Mouse (Mus musculus): ENCODE results near the gene Pitx1. TPM values are rescaled to one million over a fixed set of nuclear protein-coding genes. Genes with fewer than 3 reads are reported as not detected.

Gene Pitx1
- total RNA-seq (2014; rRNA removed; ENCODE audit: low replicate concordance) (1.0 TPM in 1 of 2 replicates, not detected in the other), polyA plus RNA-seq (2015; fragmentation: Nextera tagmentation; extraction: Ambion mirVana) (not detected in 2 replicates)

DNA sequence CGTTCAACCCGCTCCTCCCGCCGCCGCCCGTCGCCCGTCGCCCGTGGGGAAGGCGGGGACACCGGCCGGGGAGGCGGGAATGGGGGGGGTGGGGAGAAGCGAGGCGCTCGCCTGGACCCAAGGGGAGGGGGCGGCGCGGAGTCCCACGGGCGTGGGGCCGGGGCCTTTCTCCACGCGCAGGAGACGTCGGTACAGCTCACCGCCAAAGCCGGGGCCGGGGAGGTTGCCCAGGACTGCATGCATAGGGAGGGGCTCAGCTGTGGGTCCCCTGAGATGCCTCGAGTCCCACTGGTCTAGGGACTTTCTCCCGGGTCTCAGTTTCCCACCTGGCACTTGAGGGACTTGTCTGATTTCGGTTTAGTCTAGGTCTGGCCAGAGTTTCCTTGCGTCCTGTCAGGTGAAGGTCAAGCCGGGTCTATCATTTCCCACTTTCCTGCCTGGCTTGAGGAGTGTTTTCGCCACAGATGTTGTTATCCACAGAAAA, at the start of gene Pitx1:
TSS of gene Pitx1 (minus strand) at position 51 of the 484 bp plus-strand sequence.
- Histone ChIP-seq H3K4me3 (ENCODE audit: low read depth, low read length) (no peak within 1 kb of the TSS; the same call in 1 of the 2 replicates), H3K4me2 (ENCODE audit: low read depth, low read length) (no peak within 1 kb of the TSS)

DNA sequence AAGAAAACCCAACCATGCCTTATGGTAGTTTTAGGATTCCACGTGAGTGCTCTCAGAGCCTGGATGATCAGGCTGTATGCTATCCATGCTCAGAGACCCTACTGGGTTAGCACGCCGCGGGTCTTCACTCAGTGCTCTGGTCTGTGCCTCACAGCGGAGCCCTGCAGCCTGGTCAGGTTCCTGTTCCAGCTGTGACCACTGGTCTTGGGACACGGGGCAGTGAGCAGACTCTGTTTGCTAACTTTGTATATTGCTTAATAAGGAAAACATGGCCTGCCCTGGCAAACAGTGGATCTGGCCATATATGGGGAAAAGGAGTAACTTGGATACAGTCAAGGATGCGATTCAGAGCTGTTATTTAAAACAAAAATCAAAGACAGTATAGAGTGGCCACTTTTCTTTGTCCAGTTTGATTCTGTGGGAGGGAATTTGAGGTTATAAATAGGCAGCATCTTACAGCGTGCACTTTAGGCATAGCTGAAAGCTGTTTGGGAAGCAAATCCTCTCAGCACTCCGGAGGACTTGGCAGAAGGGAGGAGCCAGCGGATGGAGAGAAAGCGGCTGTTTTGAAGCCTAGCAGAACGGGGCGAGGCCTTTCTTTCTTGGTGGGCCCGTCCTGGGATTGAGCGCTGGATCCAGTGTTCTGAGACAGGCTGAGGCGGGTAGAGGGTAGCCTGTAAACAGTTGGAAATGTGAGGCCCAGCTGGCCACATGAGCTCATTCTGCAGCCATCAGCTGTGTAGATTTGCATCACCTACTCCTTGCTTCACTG, 45.6 kb upstream of the Pitx1 start:
- no peak overlapping the region for H3K4me2 ChIP-seq (ENCODE audit: low read depth, low read length)
- H3K27me3 ChIP-seq (ENCODE audit: control insufficient read depth, insufficient read depth, low read length): no peaks in the 10 kb centered on the region
- no peaks in the 10 kb centered on the region for H3K4me1 ChIP-seq (ENCODE audit: control insufficient read depth, insufficient read depth)
- H3K27ac ChIP-seq (ENCODE audit: low read depth): no peak overlapping the region
- no peak for TF ChIP-seq EP300 (IDR thresholded peaks at IDR 0.05; ENCODE audit: low read depth)
- TF ChIP-seq CTCF (IDR thresholded peaks at IDR 0.05; ENCODE audit: low read depth): no peak
- no peak overlapping the region for H3K4me3 ChIP-seq (ENCODE audit: low read depth, low read length)
- ATAC-seq (ENCODE audit: insufficient read depth, low read depth) (no peak; the same call in 1 of the 2 replicates), DNase-seq (ENCODE audit: low spot score) (no peak)
- no peaks in the 10 kb centered on the region for H3K36me3 ChIP-seq (replicated peaks; ENCODE audit: control insufficient read depth, insufficient read depth, low read length)
- no peak overlapping the region for H3K9ac ChIP-seq (replicated peaks; ENCODE audit: low read depth, low read length)
- WGBS: 46% methylated on average over 16 of the region's 16 CpGs
- no peaks in the 10 kb centered on the region for H3K9me3 ChIP-seq (replicated peaks; ENCODE audit: control insufficient read depth, low read length)

More for the DNA sequence above, at the start of gene Pitx1:
- Histone ChIP-seq H3K27me3 (ENCODE audit: control insufficient read depth, insufficient read depth, low read length) (peaks cover 100% of the 10 kb centered on the region), H3K27ac (ENCODE audit: low read depth) (no peak within 1 kb of the TSS), H3K9ac (replicated peaks; ENCODE audit: low read depth, low read length) (no peak within 1 kb of the TSS), H3K36me3 (replicated peaks; ENCODE audit: control insufficient read depth, insufficient read depth, low read length) (no peaks in the 10 kb centered on the region), H3K4me1 (ENCODE audit: control insufficient read depth, insufficient read depth) (no peaks in the 10 kb centered on the region), H3K9me3 (replicated peaks; ENCODE audit: control insufficient read depth, low read length) (no peaks in the 10 kb centered on the region)
- WGBS: 3% methylated on average over 24 of the region's 36 CpGs
- ATAC-seq (ENCODE audit: insufficient read depth, low read depth) (no peak), DNase-seq (ENCODE audit: low spot score) (no peak)
- TF ChIP-seq EP300 (IDR thresholded peaks at IDR 0.05; ENCODE audit: low read depth) (no peak), CTCF (IDR thresholded peaks at IDR 0.05; ENCODE audit: low read depth) (no peak)

DNA sequence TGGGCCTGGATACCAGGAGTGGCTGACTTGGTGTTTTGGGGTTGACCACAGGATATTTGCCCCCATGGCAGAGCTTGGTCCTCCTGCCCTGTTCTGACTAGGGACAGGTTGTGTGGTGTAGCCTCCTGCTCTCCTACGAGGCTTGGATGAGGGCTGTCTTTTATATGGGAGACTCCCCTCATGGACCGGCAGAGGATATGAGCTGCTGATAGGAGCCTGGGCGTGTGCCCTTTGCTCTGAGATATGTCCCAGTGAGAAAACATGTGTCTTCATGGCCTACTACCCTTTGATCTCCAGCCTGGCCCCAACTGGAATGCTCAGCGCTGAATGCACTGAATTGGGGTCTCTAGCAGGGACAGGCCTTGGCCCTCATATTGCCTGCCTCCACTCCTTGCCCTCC, 42.4 kb upstream of the Pitx1 start:
- no peak for ATAC-seq (ENCODE audit: insufficient read depth, low read depth)
- Histone ChIP-seq H3K27ac (ENCODE audit: low read depth) (no peak overlapping the region), H3K9ac (replicated peaks; ENCODE audit: low read depth, low read length) (no peak overlapping the region), H3K27me3 (ENCODE audit: control insufficient read depth, insufficient read depth, low read length) (no peaks in the 10 kb centered on the region), H3K4me3 (ENCODE audit: low read depth, low read length) (no peak overlapping the region), H3K9me3 (replicated peaks; ENCODE audit: control insufficient read depth, low read length) (no peaks in the 10 kb centered on the region), H3K36me3 (replicated peaks; ENCODE audit: control insufficient read depth, insufficient read depth, low read length) (no peaks in the 10 kb centered on the region), H3K4me2 (ENCODE audit: low read depth, low read length) (no peak overlapping the region), H3K4me1 (ENCODE audit: control insufficient read depth, insufficient read depth) (no peaks in the 10 kb centered on the region)
- WGBS: 53% methylated on average over 4 of the region's 4 CpGs
- TF ChIP-seq EP300 (IDR thresholded peaks at IDR 0.05; ENCODE audit: low read depth) (no peak), CTCF (IDR thresholded peaks at IDR 0.05; ENCODE audit: low read depth) (no peak)
- DNase-seq (ENCODE audit: low spot score): no peak

GRCm38 (mm10) chr13:55871410-55871809, 35.4 kb upstream of the Pitx1 start:
- no peaks in the 10 kb centered on the region; the same call in 1 of the 2 replicates for H3K9me3 ChIP-seq (replicated peaks; ENCODE audit: control insufficient read depth, low read length)
- H3K36me3 ChIP-seq (replicated peaks; ENCODE audit: control insufficient read depth, insufficient read depth, low read length): no peaks in the 10 kb centered on the region
- H3K27me3 ChIP-seq (ENCODE audit: control insufficient read depth, insufficient read depth, low read length): no peaks in the 10 kb centered on the region
- TF ChIP-seq CTCF (IDR thresholded peaks at IDR 0.05; ENCODE audit: low read depth) (no peak), EP300 (IDR thresholded peaks at IDR 0.05; ENCODE audit: low read depth) (no peak)
- no peak for DNase-seq (ENCODE audit: low spot score)
- H3K4me3 ChIP-seq (ENCODE audit: low read depth, low read length): no peak overlapping the region
- H3K9ac ChIP-seq (replicated peaks; ENCODE audit: low read depth, low read length): no peak overlapping the region
- ATAC-seq (ENCODE audit: insufficient read depth, low read depth): no peak
- H3K4me1 ChIP-seq (ENCODE audit: control insufficient read depth, insufficient read depth): no peaks in the 10 kb centered on the region
- H3K4me2 ChIP-seq (ENCODE audit: low read depth, low read length): no peak overlapping the region
- no peak overlapping the region for H3K27ac ChIP-seq (ENCODE audit: low read depth)
- WGBS: 75% methylated on average over 7 of the region's 7 CpGs

- DNase-seq (ENCODE audit: low spot score) (no peak), ATAC-seq (ENCODE audit: insufficient read depth, low read depth) (no peak)
- Histone ChIP-seq H3K4me1 (ENCODE audit: control insufficient read depth, insufficient read depth) (no peaks in the 10 kb centered on the region), H3K9ac (replicated peaks; ENCODE audit: low read depth, low read length) (no peak overlapping the region), H3K36me3 (replicated peaks; ENCODE audit: control insufficient read depth, insufficient read depth, low read length) (no peaks in the 10 kb centered on the region), H3K4me3 (ENCODE audit: low read depth, low read length) (no peak overlapping the region), H3K9me3 (replicated peaks; ENCODE audit: control insufficient read depth, low read length) (no peaks in the 10 kb centered on the region; the same call in 1 of the 2 replicates), H3K27ac (ENCODE audit: low read depth) (no peak overlapping the region), H3K27me3 (ENCODE audit: control insufficient read depth, insufficient read depth, low read length) (no peaks in the 10 kb centered on the region), H3K4me2 (ENCODE audit: low read depth, low read length) (no peak overlapping the region)
- WGBS: 70% methylated on average over 1 of the region's 1 CpGs
- no peak for TF ChIP-seq EP300 (IDR thresholded peaks at IDR 0.05; ENCODE audit: low read depth)
- TF ChIP-seq CTCF (IDR thresholded peaks at IDR 0.05; ENCODE audit: low read depth): peak; percentile 28; the same call in 1 of the 2 replicates
These were observed 34.0 kb upstream of the Pitx1 start for GRCm38 (mm10) chr13:55870001-55870400.

All from heart, postnatal 0 days (tissue).